Mouse (Mus musculus) heart, embryonic 11.5 days (tissue): Measurements from ENCODE around the gene Lrrc3. TPM values are rescaled to one million over a fixed set of nuclear protein-coding genes. Genes with fewer than 3 reads are reported as not detected.
A peak's percentile ranks its signal among the peaks of the same experiment; 100 is the strongest.
"Not testable (repeated sequence)": the region's sequence is repeated elsewhere in the genome, so short reads cannot be mapped to it uniquely, and the experiment has no call there.

Experiments used
- ATAC-seq: fragments of 200-750 bp; cut with Nextera tagmentation; replicated peaks from 2 replicates; pipeline ENCODE4 v1.8.0; 2017; ENCODE audit warnings: moderate library complexity; ENCODE audit not compliant: insufficient number of reproducible peaks, low FRiP score, low TSS enrichment
- H3K27ac ChIP-seq: fragments of 300-500 bp; sonication (generic); 2 replicates; pipeline ENCODE4 v1.5.1; 2014; ENCODE audit warnings: mild to moderate bottlenecking, low read depth, low read length
- H3K27me3 ChIP-seq: fragments of 300-500 bp; sonication (generic); 2 replicates; pipeline ENCODE4 v1.6.1; 2014; ENCODE audit warnings: mild to moderate bottlenecking, low read length, mixed read lengths; ENCODE audit not compliant: control insufficient read depth, insufficient read depth
- H3K36me3 ChIP-seq: fragments of 300-500 bp; sonication (generic); 2 replicates; pipeline ENCODE4 v1.6.1; 2014; ENCODE audit warnings: mild to moderate bottlenecking, low read length, moderate library complexity, mixed read lengths; ENCODE audit not compliant: control insufficient read depth, insufficient read depth
- H3K4me1 ChIP-seq: fragments of 300-500 bp; sonication (generic); 2 replicates; pipeline ENCODE4 v1.6.1; 2014; ENCODE audit warnings: low read length; ENCODE audit not compliant: control insufficient read depth, insufficient read depth
- H3K4me2 ChIP-seq: fragments of 300-500 bp; sonication (generic); 2 replicates; pipeline ENCODE4 v1.6.1; 2014; ENCODE audit warnings: mild to moderate bottlenecking, moderate library complexity
- H3K4me3 ChIP-seq: fragments of 300-500 bp; sonication (generic); 2 replicates; pipeline ENCODE4 v1.5.1; 2014; ENCODE audit warnings: low read depth, low read length
- H3K9ac ChIP-seq: fragments of 300-500 bp; sonication (generic); 2 replicates; pipeline ENCODE4 v1.6.1; 2014; ENCODE audit warnings: mild to moderate bottlenecking, low read depth, low read length, moderate library complexity
- H3K9me3 ChIP-seq: fragments of 300-500 bp; sonication (generic); replicated peaks from 2 replicates; pipeline ENCODE4 v1.6.1; 2016; ENCODE audit warnings: low read length; ENCODE audit not compliant: control insufficient read depth
- WGBS: fragments of 180-500 bp; shearing (Covaris S2); extraction: QIAGEN DNeasy Blood & Tissue Kit; methylation state at CpG from one replicate; pipeline ENCODE4 v1.1.7; 2014; ENCODE audit not compliant: insufficient replicate concordance; 5-methylcytosine and 5-hydroxymethylcytosine counted together
- polyA plus RNA-seq: library from polyadenylated mRNA; unstranded; fragments of >200 nt; fragmentation: Nextera tagmentation; extraction: Ambion mirVana; gene quantifications from 2 replicates; pipeline ENCODE4 v1.2.1, GENCODE M21; 2014

Gene Lrrc3
- polyA plus RNA-seq: 1.5 and 1.8 TPM in 2 replicates

GRCm38 (mm10) chr10:77902211-77902893 is at the start of gene Lrrc3:
Lrrc3 (minus strand) TSS chr10:77902536.
- H3K4me3 ChIP-seq: peak within 1 kb of the TSS; percentile 60
- peak within 1 kb of the TSS; percentile 96 for H3K4me2 ChIP-seq
- H3K9me3 ChIP-seq: no peaks in the 10 kb centered on the region
- WGBS: 1% methylated on average over 45 of the region's 46 CpGs
- H3K9ac ChIP-seq: peak within 1 kb of the TSS; percentile 69
- H3K27ac ChIP-seq: no peak within 1 kb of the TSS
- H3K4me1 ChIP-seq: no peaks in the 10 kb centered on the region
- no peaks in the 10 kb centered on the region for H3K36me3 ChIP-seq
- ATAC-seq: peak; percentile 76
- peaks cover 16% of the 10 kb centered on the region for H3K27me3 ChIP-seq

GRCm38 (mm10) chr10:77950468-77950867 is 48.1 kb upstream of the Lrrc3 start:
- not testable (repeated sequence) for H3K4me1 ChIP-seq, H3K9ac ChIP-seq, ATAC-seq, H3K4me3 ChIP-seq, H3K4me2 ChIP-seq, H3K27ac ChIP-seq, H3K36me3 ChIP-seq, H3K9me3 ChIP-seq, H3K27me3 ChIP-seq
- WGBS: 82% methylated on average over 8 of the region's 12 CpGs

- H3K4me3 ChIP-seq: no peak overlapping the region
- H3K9me3 ChIP-seq: no peaks in the 10 kb centered on the region
- H3K27me3 ChIP-seq: no peaks in the 10 kb centered on the region
- H3K36me3 ChIP-seq: no peaks in the 10 kb centered on the region
- no peak overlapping the region for H3K9ac ChIP-seq
- ATAC-seq: no peak
- H3K27ac ChIP-seq: no peak overlapping the region
- no peaks in the 10 kb centered on the region for H3K4me1 ChIP-seq
- 37% methylated on average over 2 of the region's 2 CpGs for WGBS
- H3K4me2 ChIP-seq: no peak overlapping the region
Observed at GRCm38 (mm10) chr10:77939685-77940084, 37.3 kb upstream of the Lrrc3 start.

GRCm38 (mm10) chr10:77927375-77927774 is 25.0 kb upstream of the Lrrc3 start:
- 78% methylated on average over 10 of the region's 10 CpGs for WGBS

GRCm38 (mm10) chr10:77926140-77926539 is 23.8 kb upstream of the Lrrc3 start:
- Histone ChIP-seq H3K4me1 (no peaks in the 10 kb centered on the region), H3K4me2 (no peak overlapping the region), H3K9ac (no peak overlapping the region), H3K4me3 (no peak overlapping the region), H3K27ac (no peak overlapping the region), H3K27me3 (no peaks in the 10 kb centered on the region), H3K36me3 (no peaks in the 10 kb centered on the region), H3K9me3 (no peaks in the 10 kb centered on the region)
- 38% methylated on average over 7 of the region's 7 CpGs for WGBS
- no peak for ATAC-seq

More at GRCm38 (mm10) chr10:77927375-77927774, 25.0 kb upstream of the Lrrc3 start:
- H3K4me1 ChIP-seq: no peaks in the 10 kb centered on the region
- H3K27ac ChIP-seq: no peak overlapping the region
- no peaks in the 10 kb centered on the region for H3K27me3 ChIP-seq
- no peaks in the 10 kb centered on the region for H3K9me3 ChIP-seq
- no peak overlapping the region for H3K9ac ChIP-seq
- ATAC-seq: no peak
- H3K4me2 ChIP-seq: no peak overlapping the region
- no peak overlapping the region for H3K4me3 ChIP-seq
- H3K36me3 ChIP-seq: no peaks in the 10 kb centered on the region

- no peak for ATAC-seq
- Histone ChIP-seq H3K27me3 (no peaks in the 10 kb centered on the region), H3K4me1 (no peaks in the 10 kb centered on the region), H3K27ac (no peak overlapping the region), H3K36me3 (no peaks in the 10 kb centered on the region), H3K4me2 (no peak overlapping the region), H3K4me3 (no peak overlapping the region), H3K9ac (no peak overlapping the region), H3K9me3 (no peaks in the 10 kb centered on the region)
- WGBS: 57% methylated on average over 4 of the region's 4 CpGs
Observed at GRCm38 (mm10) chr10:77922681-77923080, 20.3 kb upstream of the Lrrc3 start.

- WGBS: 59% methylated on average over 5 of the region's 5 CpGs
- Histone ChIP-seq H3K4me3 (no peak overlapping the region), H3K9me3 (no peaks in the 10 kb centered on the region), H3K4me1 (no peaks in the 10 kb centered on the region), H3K9ac (no peak overlapping the region), H3K36me3 (no peaks in the 10 kb centered on the region), H3K4me2 (no peak overlapping the region), H3K27ac (no peak overlapping the region), H3K27me3 (no peaks in the 10 kb centered on the region)
- no peak for ATAC-seq
Observed at GRCm38 (mm10) chr10:77921009-77921408, 18.7 kb upstream of the Lrrc3 start.

GRCm38 (mm10) chr10:77916636-77917335 is 14.4 kb upstream of the Lrrc3 start:
- Histone ChIP-seq H3K27me3 (no peaks in the 10 kb centered on the region), H3K27ac (no peak overlapping the region), H3K4me3 (no peak overlapping the region), H3K4me2 (no peak overlapping the region), H3K9ac (no peak overlapping the region), H3K4me1 (peaks cover 9% of the 10 kb centered on the region), H3K9me3 (no peaks in the 10 kb centered on the region), H3K36me3 (no peaks in the 10 kb centered on the region)
- 68% methylated on average over 8 of the region's 8 CpGs for WGBS
- no peak for ATAC-seq
